21 mouse cellular contexts compared by ENCODE assay signal in the genomic region with DNA sequence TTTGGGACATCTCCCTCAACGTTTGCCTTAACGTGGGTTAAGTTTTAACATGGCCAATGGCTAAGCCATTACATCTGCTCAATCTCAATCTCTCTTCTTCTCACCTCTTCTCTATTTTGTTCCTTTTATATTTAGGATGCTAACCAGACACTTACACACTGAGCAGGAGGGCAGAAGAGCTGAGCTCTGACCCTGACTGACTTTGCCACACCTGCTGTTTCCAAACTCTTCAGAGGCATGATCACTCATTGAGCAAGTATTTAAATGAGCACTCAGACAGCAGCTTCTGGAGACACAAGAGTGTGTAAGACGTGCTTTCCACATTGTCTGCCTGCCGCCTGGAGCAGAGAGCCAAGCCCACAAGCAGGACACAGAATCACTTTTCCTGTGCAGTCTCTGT.
DNase-seq lines count a peak whose midpoint lies in the region; ATAC-seq and TF ChIP-seq lines count a peak whose summit lies in the region.
"Had no signal": no experiment of that assay in that cellular context is flagged by ENCODE, and none has a peak within 500 bp of the region (broad histone marks: within the 10 kb centered on the region; RNA-seq: fewer than 3 reads in every experiment).

No protein-coding gene starts in this region.

- TF ChIP-seq EP300 in heart, adult 2 months (IDR thresholded peaks at IDR 0.05; ENCODE audit: insufficient read depth, low read depth, low read length), result no peak
- no peak for TF ChIP-seq EP300 in lung, postnatal 0 days (IDR thresholded peaks at IDR 0.05)

- no peak overlapping the region for H3K27ac ChIP-seq in heart, adult 2 months
- H3K27ac ChIP-seq in lung, postnatal 0 days (ENCODE audit: low read length), result no peak overlapping the region
- H3K27ac ChIP-seq in embryonic fibroblast, embryonic 13.5 days (ENCODE audit: insufficient read depth, low read length), result 0 out of 2 replicates have a peak overlapping the region, but pooled peaks have one; percentile 2
- H3K27ac ChIP-seq: embryonic facial prominence, embryonic 15.5 days; forebrain, embryonic 12.5 days; heart, embryonic 13.5 days; hindbrain, embryonic 15.5 days had no signal

- ATAC-seq in lung, postnatal 0 days, result peak; percentile 30; the same call in 1 of the 2 replicates
- ATAC-seq: CD4-positive, CD25-positive, alpha-beta regulatory T cell, adult 4 months had no signal

- intact Hi-C loops in heart, adult 2 months (cut with DNase I), result no loop called here

- no peaks in the 10 kb centered on the region for H3K36me3 ChIP-seq in heart, adult 2 months (ENCODE audit: control insufficient read depth, insufficient read depth, low read length)
- H3K36me3 ChIP-seq in lung, postnatal 0 days (ENCODE audit: insufficient read depth, low read length), result no peaks in the 10 kb centered on the region
- H3K36me3 ChIP-seq: embryonic facial prominence, embryonic 15.5 days; forebrain, embryonic 12.5 days; G1E; hindbrain, embryonic 15.5 days had no signal

- no peaks in the 10 kb centered on the region for H3K27me3 ChIP-seq in heart, adult 2 months (ENCODE audit: control insufficient read depth, insufficient read depth, low read length)
- H3K27me3 ChIP-seq in lung, postnatal 0 days (replicated peaks; ENCODE audit: insufficient read depth, low read length), result no peaks in the 10 kb centered on the region
- H3K27me3 ChIP-seq: embryonic facial prominence, embryonic 15.5 days; heart, embryonic 13.5 days; hindbrain, embryonic 15.5 days had no signal

- TF ChIP-seq POLR2A in heart, adult 2 months (IDR thresholded peaks at IDR 0.05; ENCODE audit: insufficient read depth, low read depth, low read length), result no peak
- TF ChIP-seq POLR2A in embryonic fibroblast, embryonic 13.5 days (IDR thresholded peaks at IDR 0.05; ENCODE audit: low read depth, low read length), result no peak

- WGBS in heart, adult 2 months, result 74% methylated on average over 4 of the region's 4 CpGs
- WGBS in lung, postnatal 0 days, result 55% methylated on average over 4 of the region's 4 CpGs

- TF ChIP-seq CTCF in heart, adult 2 months (IDR thresholded peaks at IDR 0.05), result no peak
- TF ChIP-seq CTCF in lung, postnatal 0 days (IDR thresholded peaks at IDR 0.05), result no peak
- TF ChIP-seq CTCF in embryonic fibroblast, embryonic 13.5 days (IDR thresholded peaks at IDR 0.05; ENCODE audit: borderline replicate concordance, insufficient read depth, low read length), result no peak

- H3K9me3 ChIP-seq in lung, postnatal 0 days (ENCODE audit: low read length), result no peaks in the 10 kb centered on the region
- H3K9me3 ChIP-seq: embryonic facial prominence, embryonic 15.5 days; forebrain, embryonic 12.5 days; heart, embryonic 13.5 days; hindbrain, embryonic 15.5 days had no signal

- no peak overlapping the region for H3K4me2 ChIP-seq in lung, postnatal 0 days (replicated peaks; ENCODE audit: low read depth, low read length)
- H3K4me2 ChIP-seq: embryonic facial prominence, embryonic 15.5 days; forebrain, embryonic 12.5 days; heart, embryonic 13.5 days; hindbrain, embryonic 15.5 days had no signal

- peak; percentile 46 for DNase-seq in heart, adult 11 months
- DNase-seq in heart, adult 2 months, result no peak
- peak; percentile 37 for DNase-seq in lung, postnatal 0 days (ENCODE audit: low spot score)
- DNase-seq in lung, postnatal 4 days, result no peak
- DNase-seq in Muller cell, postnatal 12 days (ENCODE audit: inconsistent ontology term), result peak; percentile 39
- DNase-seq in adrenal gland, postnatal 25 days, result no peak
- DNase-seq: adrenal gland, postnatal 10 days; B cell, adult 2 months; cerebellum, adult 8-10 months; cerebellum, postnatal 14 days; embryo, embryonic 11 days; gastrocnemius, postnatal 10 days; heart, postnatal 36 days; kidney, adult 11 months had no signal

- no peaks in the 10 kb centered on the region for H3K4me1 ChIP-seq in heart, adult 2 months (ENCODE audit: control insufficient read depth, insufficient read depth, low read length)
- H3K4me1 ChIP-seq in lung, postnatal 0 days (ENCODE audit: insufficient read depth, low read depth, low read length), result peaks cover 12% of the 10 kb centered on the region; the same call in 1 of the 2 replicates
- peaks cover 20% of the 10 kb centered on the region for H3K4me1 ChIP-seq in embryonic fibroblast, embryonic 13.5 days (ENCODE audit: control insufficient read depth, insufficient read depth, low read length)

- H3K79me2 ChIP-seq in heart, adult 2 months (replicated peaks; ENCODE audit: control insufficient read depth, insufficient read depth, low read length), result no peaks in the 10 kb centered on the region; the same call in 1 of the 2 replicates

- no peak overlapping the region for H3K4me3 ChIP-seq in heart, adult 2 months
- no peak overlapping the region for H3K4me3 ChIP-seq in lung, postnatal 0 days (ENCODE audit: low read depth, low read length)
- H3K4me3 ChIP-seq in embryonic fibroblast, embryonic 13.5 days (ENCODE audit: insufficient read depth, low read length), result no peak overlapping the region
- H3K4me3 ChIP-seq: embryonic facial prominence, embryonic 15.5 days; forebrain, embryonic 12.5 days; heart, embryonic 13.5 days; hindbrain, embryonic 15.5 days had no signal

- H3K9ac ChIP-seq in heart, adult 2 months (ENCODE audit: low read depth, low read length), result no peak overlapping the region
- no peak overlapping the region for H3K9ac ChIP-seq in lung, postnatal 0 days (replicated peaks; ENCODE audit: low read depth)
- H3K9ac ChIP-seq: embryonic facial prominence, embryonic 15.5 days; forebrain, embryonic 12.5 days; heart, embryonic 13.5 days; hindbrain, embryonic 15.5 days had no signal

Comparison
In these comparisons a context has a peak if more than half of its experiments do, and no peak if none do; other contexts are left out.
1. DNase-seq: peak in heart, adult 11 months (single experiment), lung, postnatal 0 days (single experiment) and Muller cell, postnatal 12 days (single experiment); none in heart, adult 2 months (0 of 2), lung, postnatal 4 days (0 of 2) and adrenal gland, postnatal 25 days (single experiment).